Mouse (Mus musculus): ENCODE results near the gene Sox12.

- TF ChIP-seq POLR2A (IDR thresholded peaks at IDR 0.05; ENCODE audit: insufficient read length, low read depth): no peak
- no peak for TF ChIP-seq MAX (IDR thresholded peaks at IDR 0.05; ENCODE audit: low read depth)
- no peak for TF ChIP-seq E2F4 (IDR thresholded peaks at IDR 0.05; ENCODE audit: insufficient read depth)
- TF ChIP-seq USF1 (IDR thresholded peaks at IDR 0.05; ENCODE audit: low read depth): no peak
- TF ChIP-seq REST (IDR thresholded peaks at IDR 0.05; ENCODE audit: insufficient read depth, insufficient read length): no peak
- no peak for TF ChIP-seq SRF (IDR thresholded peaks at IDR 0.05; ENCODE audit: control insufficient read depth, insufficient read length, low read depth)
- no peak for TF ChIP-seq MYOD1 (IDR thresholded peaks at IDR 0.05; ENCODE audit: control insufficient read depth in 1 of 3, insufficient read length in 2 of 3, low read depth in 2 of 3)
- no peak for TF ChIP-seq TCF3 (IDR thresholded peaks at IDR 0.05; ENCODE audit: insufficient read length, low read depth)
These were observed 29.6 kb upstream of the Sox12 start for GRCm38 (mm10) chr2:152427493-152427892.
